Mouse (Mus musculus) neural tube, embryonic 14.5 days (tissue): Measurements from ENCODE around the gene Gm32687. TPM values are rescaled to one million over a fixed set of nuclear protein-coding genes. Genes with fewer than 3 reads are reported as not detected.
A peak's percentile ranks its signal among the peaks of the same experiment; 100 is the strongest.
"Not testable (repeated sequence)": the region's sequence is repeated elsewhere in the genome, so short reads cannot be mapped to it uniquely, and the experiment has no call there.

Source experiments
- ATAC-seq: fragments of 200-750 bp; cut with Nextera tagmentation; 2 replicates; pipeline ENCODE4 v1.8.0; 2017; ENCODE audit warnings: low read depth, mild to moderate bottlenecking, moderate TSS enrichment, moderate library complexity
- H3K27ac ChIP-seq: fragments of 300-500 bp; sonication (generic); 2 replicates; pipeline ENCODE4 v1.5.1; 2014; ENCODE audit warnings: low read depth, mild to moderate bottlenecking, control low read depth, low read length, moderate library complexity, mixed read lengths
- H3K27me3 ChIP-seq: fragments of 300-500 bp; sonication (generic); 2 replicates; pipeline ENCODE4 v1.6.1; 2014; ENCODE audit warnings: low read length; ENCODE audit not compliant: control insufficient read depth, insufficient read depth
- H3K36me3 ChIP-seq: fragments of 300-500 bp; sonication (generic); 2 replicates; pipeline ENCODE4 v1.6.1; 2014; ENCODE audit warnings: low read length, mixed read lengths; ENCODE audit not compliant: control insufficient read depth, insufficient read depth
- H3K4me1 ChIP-seq: fragments of 300-500 bp; sonication (generic); 2 replicates; pipeline ENCODE4 v1.6.1; 2014; ENCODE audit warnings: low read length; ENCODE audit not compliant: control insufficient read depth, insufficient read depth
- H3K4me2 ChIP-seq: fragments of 300-500 bp; sonication (generic); 2 replicates; pipeline ENCODE4 v1.6.1; 2014; ENCODE audit warnings: mild to moderate bottlenecking, low read depth, low read length, control low read depth
- H3K4me3 ChIP-seq: fragments of 300-500 bp; sonication (generic); 2 replicates; pipeline ENCODE4 v1.5.1; 2014; ENCODE audit warnings: low read depth, low read length, control low read depth, mixed read lengths
- H3K9ac ChIP-seq: fragments of 300-500 bp; sonication (generic); replicated peaks from 2 replicates; pipeline ENCODE4 v1.6.1; 2014; ENCODE audit warnings: low read depth, mild to moderate bottlenecking, control low read depth, low read length, mixed read lengths
- H3K9me3 ChIP-seq: fragments of 300-500 bp; sonication (generic); 2 replicates; pipeline ENCODE4 v1.6.1; 2016; ENCODE audit warnings: low read length; ENCODE audit not compliant: control insufficient read depth
- WGBS: fragments of 180-500 bp; shearing (Covaris S2); extraction: QIAGEN DNeasy Blood & Tissue Kit; methylation state at CpG from one replicate; pipeline ENCODE4 v1.1.7; 2014; 5-methylcytosine and 5-hydroxymethylcytosine counted together
- polyA plus RNA-seq: library from polyadenylated mRNA; unstranded; fragments of >200 nt; fragmentation: Nextera tagmentation; extraction: Ambion mirVana; gene quantifications from 2 replicates; pipeline ENCODE4 v1.2.1, GENCODE M21; 2014

Gm32687 gene
- 14.9 and 16.5 TPM in 2 replicates for polyA plus RNA-seq

GRCm38 (mm10) chr10:81863409-81864407 is at the start of gene Gm32687:
TSS of gene Gm32687 (plus strand) at chr10:81863934.
- not testable (repeated sequence) for H3K4me1 ChIP-seq, H3K36me3 ChIP-seq, H3K9me3 ChIP-seq, H3K27me3 ChIP-seq, H3K9ac ChIP-seq, H3K4me2 ChIP-seq, H3K4me3 ChIP-seq, H3K27ac ChIP-seq
- peak; percentile 100 for ATAC-seq
- WGBS, result 22% methylated on average over 4 of the region's 49 CpGs

GRCm38 (mm10) chr10:81846219-81846618 is 17.5 kb upstream of the Gm32687 start:
- H3K4me1 ChIP-seq, H3K9ac ChIP-seq, H3K27me3 ChIP-seq, H3K4me2 ChIP-seq, H3K36me3 ChIP-seq, H3K4me3 ChIP-seq, H3K27ac ChIP-seq, H3K9me3 ChIP-seq: not testable (repeated sequence)
- WGBS, result no CpG with 5 or more reads among the region's 18 CpGs
- peak; percentile 49; the same call in 1 of the 2 replicates for ATAC-seq

DNA sequence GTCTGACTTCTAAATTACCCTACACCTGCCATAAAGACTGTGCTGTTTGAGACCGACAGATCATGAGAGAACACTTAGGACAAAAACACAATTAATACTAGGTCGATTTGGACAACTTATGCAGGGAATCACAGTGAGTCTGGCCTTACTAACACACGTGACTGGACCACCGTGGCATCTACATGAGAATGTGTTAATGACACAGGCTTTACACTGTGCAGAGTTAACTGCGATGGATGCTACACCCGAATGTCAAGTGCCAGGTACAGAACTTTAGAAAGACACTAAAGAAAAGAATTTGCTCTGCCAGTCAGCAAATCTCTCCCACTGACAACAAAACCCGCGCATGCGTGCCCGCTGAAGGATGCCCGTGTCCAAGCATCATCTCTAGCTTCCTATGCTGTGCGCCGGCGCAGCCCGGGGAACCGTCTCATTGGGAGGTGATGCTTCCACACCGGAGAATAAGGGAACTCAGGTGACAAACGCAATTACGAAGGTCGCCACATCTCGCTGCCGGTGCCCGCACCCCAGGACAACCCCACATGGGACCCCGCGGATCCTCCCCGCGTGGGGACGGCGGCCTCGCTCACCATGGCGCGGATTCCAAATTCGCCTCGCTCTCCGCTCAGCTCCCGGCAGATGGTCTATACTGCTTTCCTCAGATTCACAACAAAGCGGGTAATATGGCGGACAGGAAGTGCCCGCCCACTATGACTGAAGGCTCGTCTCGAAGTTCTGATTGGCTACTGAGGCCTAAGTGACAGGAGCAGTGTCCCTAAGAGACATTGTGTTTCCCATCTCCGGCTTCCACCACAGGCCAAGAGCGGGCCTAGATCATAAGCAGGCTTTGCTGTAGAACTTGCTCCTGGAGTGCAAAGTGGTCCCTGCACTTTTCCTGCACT is 66.4 kb downstream of the Gm32687 start, which contains the start of gene Zfp781:
Gene Zfp781, minus strand, starts transcription at position 639 of the 902 bp plus-strand sequence.
- ATAC-seq, result peak; percentile 99
- H3K9ac ChIP-seq, H3K27ac ChIP-seq, H3K9me3 ChIP-seq, H3K27me3 ChIP-seq, H3K4me3 ChIP-seq, H3K4me2 ChIP-seq, H3K36me3 ChIP-seq, H3K4me1 ChIP-seq: not testable (repeated sequence)
- whole genome bisulfite sequencing, result no CpG with 5 or more reads among the region's 43 CpGs

Other genes starting within 250 kb of the Gm32687 start
- 48.9 and 53.6 TPM in 2 replicates for gene Sirt6, start 236.1 kb upstream of the Gm32687 start, polyA plus RNA-seq
- gene Ankrd24, start 235.4 kb upstream of the Gm32687 start, polyA plus RNA-seq, result 10.1 and 16.1 TPM in 2 replicates
- 7.4 and 8.7 TPM in 2 replicates for gene Gm10778, start 214.9 kb upstream of the Gm32687 start, polyA plus RNA-seq
- gene Zfp433, start 159.1 kb upstream of the Gm32687 start, polyA plus RNA-seq, result 19.6 and 23.5 TPM in 2 replicates
- 22.3 and 25.0 TPM in 2 replicates for gene Gm3055, start 92.8 kb upstream of the Gm32687 start, polyA plus RNA-seq
- 4.5 and 5.7 TPM in 2 replicates for gene Gm4767, start 51.7 kb upstream of the Gm32687 start, polyA plus RNA-seq
- gene Zfp781, start 66.5 kb downstream of the Gm32687 start, polyA plus RNA-seq, result 8.8 and 10.3 TPM in 2 replicates
- 14.3 and 16.1 TPM in 2 replicates for gene Zfp873, start 184.2 kb downstream of the Gm32687 start, polyA plus RNA-seq
- gene BC024063, start 219.4 kb downstream of the Gm32687 start, polyA plus RNA-seq, result 9.5 and 11.0 TPM in 2 replicates